Mouse (Mus musculus) urinary bladder, postnatal 14 days (tissue): Measurements from ENCODE around the gene Gal3st2.
"Not testable (repeated sequence)": the region's sequence is repeated elsewhere in the genome, so short reads cannot be mapped to it uniquely, and the experiment has no call there.

Experiments used
- DNase-seq: peaks from one replicate; pipeline ENCODE4 v3.0.0; 2021; ENCODE audit warnings: low spot score

Gene Gal3st2

DNA sequence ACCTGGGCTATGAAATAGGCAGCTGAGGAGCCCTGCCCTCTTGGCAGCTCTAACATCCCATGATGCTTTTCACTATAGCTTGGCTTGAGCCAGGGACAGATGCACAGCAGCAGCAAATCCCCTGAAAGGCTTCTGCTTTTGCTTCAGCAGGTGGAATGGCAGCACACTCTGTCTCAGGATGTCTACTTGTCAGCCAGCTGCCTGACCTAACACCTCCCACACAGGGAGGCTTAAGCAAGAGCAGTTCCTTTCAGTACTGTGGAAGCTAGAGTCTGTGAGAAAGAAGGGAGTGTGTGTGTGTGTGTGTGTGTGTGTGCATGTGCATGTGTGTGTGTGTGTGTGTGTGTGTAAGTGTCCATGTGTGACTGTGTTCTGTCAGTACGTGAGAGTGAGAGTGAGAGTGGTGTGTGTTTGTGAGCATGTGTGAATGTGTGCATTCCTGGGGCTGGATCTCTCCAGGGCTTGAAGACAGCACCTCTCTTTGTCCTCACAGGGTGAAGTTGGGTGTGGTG lies 10.5 kb downstream of the Gal3st2 start:
- not testable (repeated sequence) for DNase-seq

- not testable (repeated sequence) for DNase-seq
Measured at GRCm38 (mm10) chr1:93874405-93874804, 13.3 kb downstream of the Gal3st2 start.

GRCm38 (mm10) chr1:93881778-93882177 lies 20.7 kb downstream of the Gal3st2 start:
- DNase-seq = not testable (repeated sequence)

DNA sequence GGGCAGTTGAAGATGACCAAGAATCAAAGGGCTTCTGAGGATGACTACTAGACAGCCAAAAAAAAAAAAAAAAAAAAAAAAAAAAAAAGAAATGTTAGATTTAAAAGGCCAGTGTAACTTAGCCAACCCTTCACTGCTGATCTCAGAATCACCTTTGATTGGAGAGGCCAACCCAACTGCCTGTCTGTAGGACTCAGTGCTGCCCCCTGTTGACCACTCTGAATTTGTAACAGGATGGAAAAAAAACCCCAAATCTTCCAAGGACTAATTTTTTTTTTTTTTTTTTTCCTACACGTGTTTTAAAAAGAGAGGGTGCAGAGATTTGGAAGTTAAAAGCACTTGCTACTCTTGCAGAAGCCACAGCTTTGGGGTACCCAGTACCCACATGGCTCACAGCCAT lies 29.8 kb downstream of the Gal3st2 start:
- not testable (repeated sequence) for DNase-seq

GRCm38 (mm10) chr1:93897395-93897794 lies 36.3 kb downstream of the Gal3st2 start:
- not testable (repeated sequence) for DNase-seq

GRCm38 (mm10) chr1:93901291-93901690 lies 40.2 kb downstream of the Gal3st2 start:
- DNase-seq = not testable (repeated sequence)

DNA sequence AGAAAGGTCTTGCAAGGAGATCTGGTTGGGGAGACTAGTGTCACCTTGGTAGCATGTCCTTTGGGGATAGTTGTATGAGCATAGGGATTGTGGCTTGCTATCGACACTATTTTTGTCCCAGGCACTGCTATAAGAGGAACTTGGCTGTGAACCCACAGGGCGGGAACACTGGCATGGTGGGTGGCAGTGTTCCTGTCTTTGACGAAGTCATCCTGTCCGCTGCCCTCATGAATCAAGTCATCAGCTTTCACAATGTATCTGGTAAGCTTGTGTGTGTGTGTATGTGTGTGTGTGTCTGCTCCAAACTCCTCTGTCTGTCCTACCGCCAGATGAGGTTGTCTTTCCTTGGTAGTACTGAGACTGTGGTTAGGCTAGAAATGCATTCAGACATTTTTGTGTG lies 45.6 kb downstream of the Gal3st2 start:
- DNase-seq = not testable (repeated sequence)

GRCm38 (mm10) chr1:93908977-93909586 lies 48.0 kb downstream of the Gal3st2 start:
- DNase-seq = not testable (repeated sequence)

DNA sequence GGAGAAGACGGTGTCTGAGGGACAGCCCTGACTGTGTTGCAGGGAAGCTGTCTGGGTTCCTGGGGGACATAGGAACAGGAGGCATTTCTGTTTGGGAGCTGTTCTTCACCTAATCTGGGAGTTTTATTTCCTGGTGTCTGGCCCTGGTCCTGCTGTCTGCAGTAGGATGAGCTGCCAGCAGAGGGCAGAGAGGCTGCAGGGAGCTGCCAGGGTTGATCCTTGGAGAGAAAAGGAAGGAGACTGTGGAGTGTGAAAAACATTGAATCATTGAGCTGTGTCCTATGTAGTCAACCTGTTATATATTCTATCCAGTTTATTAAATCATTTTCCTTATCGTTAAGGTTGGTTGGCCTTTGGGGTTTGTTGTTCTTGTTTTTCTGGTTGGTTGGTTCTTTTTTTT lies 50.8 kb downstream of the Gal3st2 start:
- DNase-seq = not testable (repeated sequence)

DNA sequence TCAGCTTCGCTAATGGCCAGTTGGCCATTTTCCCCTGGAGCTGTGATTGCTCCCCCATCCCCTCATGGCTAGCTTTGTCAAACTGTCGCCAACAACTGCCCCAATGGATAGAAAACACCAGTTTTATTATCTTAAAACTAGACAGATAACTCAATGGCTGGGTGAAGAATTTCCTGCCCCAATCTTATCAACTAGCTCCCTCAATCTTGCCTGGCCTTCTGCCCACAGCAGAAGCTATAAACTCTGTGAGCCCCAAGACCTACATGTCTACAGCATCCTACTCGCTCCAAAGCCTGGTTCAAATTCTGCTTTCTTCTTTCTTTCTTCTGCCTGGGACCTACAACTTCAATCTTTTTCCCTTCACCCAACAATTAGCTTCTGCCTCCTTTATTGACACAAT lies 56.1 kb downstream of the Gal3st2 start:
- not testable (repeated sequence) for DNase-seq

- DNase-seq = not testable (repeated sequence)
Measured at GRCm38 (mm10) chr1:93918011-93918410, 56.9 kb downstream of the Gal3st2 start, which contains the start of gene Gal3st2b. Gal3st2b (plus strand) TSS chr1:93918311.

- not testable (repeated sequence) for DNase-seq
Measured at GRCm38 (mm10) chr1:93918775-93919174, 57.7 kb downstream of the Gal3st2 start.

DNA sequence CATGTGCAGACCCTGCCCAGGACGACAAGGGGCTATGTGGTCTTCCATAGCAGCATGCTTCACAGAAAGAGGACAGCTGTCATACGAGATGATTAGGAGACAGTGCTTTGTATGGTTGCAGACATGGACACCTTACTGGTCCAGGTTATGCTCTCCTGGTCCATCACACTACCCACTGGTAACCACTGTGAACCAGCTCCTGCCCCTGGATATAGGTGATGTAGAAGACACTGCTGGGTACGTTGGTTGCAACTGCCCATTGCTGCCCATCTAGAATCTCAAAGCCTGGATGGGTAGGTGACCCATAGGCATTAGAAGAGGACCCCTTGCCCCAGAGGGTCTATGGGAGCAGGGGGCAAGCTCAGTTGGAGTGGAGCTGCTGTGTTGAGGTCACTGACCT lies 58.2 kb downstream of the Gal3st2 start:
- not testable (repeated sequence) for DNase-seq

- DNase-seq = not testable (repeated sequence)
Measured at GRCm38 (mm10) chr1:93922609-93923008, 61.5 kb downstream of the Gal3st2 start.

DNA sequence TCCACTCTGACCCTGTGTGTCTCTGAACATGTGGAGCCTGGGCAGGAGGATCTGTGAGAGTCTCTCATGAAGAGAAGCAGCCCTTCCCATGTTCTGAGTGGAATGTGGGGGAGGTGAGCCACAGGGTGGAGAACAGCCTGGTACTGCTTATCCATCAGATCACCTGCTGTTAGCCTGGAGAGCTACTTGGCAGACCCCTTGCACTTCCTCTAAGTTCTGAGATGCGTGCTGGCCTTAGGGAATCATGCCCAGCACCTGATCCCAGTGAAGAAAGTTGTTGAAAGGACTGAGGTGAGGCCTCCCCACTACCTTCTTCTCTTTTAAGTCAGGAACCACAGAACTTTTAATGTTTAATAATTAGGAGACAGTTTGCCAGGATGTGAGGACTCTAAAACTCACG lies 62.0 kb downstream of the Gal3st2 start:
- not testable (repeated sequence) for DNase-seq
